Mouse (Mus musculus) limb, embryonic 14.5 days (tissue): Measurements from ENCODE around the gene Galc. TPM values are rescaled to one million over a fixed set of nuclear protein-coding genes. Genes with fewer than 3 reads are reported as not detected.

Experiments used
- ATAC-seq: fragments of 200-750 bp; cut with Nextera tagmentation; 2 replicates; pipeline ENCODE4 v1.8.0; 2017; ENCODE audit warnings: low read depth, moderate number of reproducible peaks, moderate TSS enrichment; ENCODE audit not compliant: low FRiP score
- DNase-seq: peaks from one replicate; pipeline ENCODE4 v3.0.0-alpha.2; 2015; ENCODE audit warnings: low spot score
- H3K27ac ChIP-seq: fragments of 300-500 bp; sonication (generic); replicated peaks from 2 replicates; pipeline ENCODE4 v1.5.1; 2014; ENCODE audit warnings: low read depth, mild to moderate bottlenecking, low read length, moderate library complexity, mixed read lengths
- H3K27me3 ChIP-seq: fragments of 300-500 bp; sonication (generic); 2 replicates; pipeline ENCODE4 v1.6.1; 2014; ENCODE audit warnings: low read length, mixed read lengths; ENCODE audit not compliant: control insufficient read depth, insufficient read depth
- H3K36me3 ChIP-seq: fragments of 300-500 bp; sonication (generic); 2 replicates; pipeline ENCODE4 v1.6.1; 2014; ENCODE audit warnings: mild to moderate bottlenecking, low read length, moderate library complexity, mixed read lengths; ENCODE audit not compliant: control insufficient read depth, insufficient read depth
- H3K4me1 ChIP-seq: fragments of 300-500 bp; sonication (generic); 2 replicates; pipeline ENCODE4 v1.6.1; 2014; ENCODE audit warnings: antibody characterized with exemption, low read length, mixed read lengths; ENCODE audit not compliant: control insufficient read depth, insufficient read depth
- H3K4me2 ChIP-seq: fragments of 300-500 bp; sonication (generic); replicated peaks from 2 replicates; pipeline ENCODE4 v1.6.1; 2014; ENCODE audit warnings: low read depth, mild to moderate bottlenecking, low read length, moderate library complexity; ENCODE audit not compliant: severe bottlenecking
- H3K4me3 ChIP-seq: fragments of 300-500 bp; sonication (generic); replicated peaks from 2 replicates; pipeline ENCODE4 v1.5.1; 2014; ENCODE audit warnings: low read length
- H3K9ac ChIP-seq: fragments of 300-500 bp; sonication (generic); 2 replicates; pipeline ENCODE4 v1.6.1; 2014; ENCODE audit warnings: mild to moderate bottlenecking, low read depth, low read length, moderate library complexity; ENCODE audit not compliant: severe bottlenecking
- H3K9me3 ChIP-seq: fragments of 300-500 bp; sonication (generic); 2 replicates; pipeline ENCODE4 v1.6.1; 2016; ENCODE audit warnings: low read length; ENCODE audit not compliant: control insufficient read depth
- POLR2A ChIP-seq: fragments of 200-500 bp; IDR thresholded peaks from 2 replicates; pipeline ENCODE4 v1.8.0; 2012; ENCODE audit warnings: inconsistent platforms, mild to moderate bottlenecking, moderate library complexity, borderline replicate concordance; ENCODE audit not compliant: insufficient read depth, insufficient read length; ENCODE audit errors: extremely low read depth
- WGBS: fragments of 180-500 bp; shearing (Covaris S2); extraction: QIAGEN DNeasy Blood & Tissue Kit; methylation state at CpG from one replicate; pipeline ENCODE4 v1.1.7; 2014; 5-methylcytosine and 5-hydroxymethylcytosine counted together
- polyA plus RNA-seq, 2 experiments: library from polyadenylated mRNA; depleted of rRNA in 1 of 2; stranded (reverse) in 1 of 2; unstranded in 1 of 2; fragments of >200 nt; fragmentation: Nextera tagmentation in 1 of 2; extraction: Ambion mirVana in 1 of 2; gene quantifications; 2 replicates each; pipeline versions ENCODE4 v1.2.1 to v1.2.3; 2012 to 2014

Gene Galc
- polyA plus RNA-seq, 2 experiments = 7.2 to 14.4 TPM

DNA sequence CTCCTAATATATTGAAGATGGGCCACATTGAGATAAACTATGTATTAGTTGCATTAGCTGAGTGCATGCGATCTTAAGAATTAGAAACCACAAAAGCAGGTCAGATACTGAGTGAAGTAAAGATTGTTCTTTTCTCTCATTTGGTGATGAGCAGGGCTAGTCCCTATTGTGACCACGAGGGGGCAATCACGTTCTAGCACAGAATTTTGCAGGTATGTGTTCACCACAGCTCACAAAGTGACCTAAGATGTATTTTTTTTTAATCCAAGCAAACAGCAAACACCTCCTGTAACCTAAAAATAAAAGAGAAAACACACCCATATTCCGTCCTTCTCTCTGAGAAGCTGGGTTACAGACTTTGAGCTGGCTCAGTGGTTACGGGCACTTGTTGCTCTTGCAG is 21.3 kb upstream of the Galc start:
- Histone ChIP-seq H3K27ac (no peak overlapping the region), H3K36me3 (no peaks in the 10 kb centered on the region), H3K4me1 (no peaks in the 10 kb centered on the region), H3K27me3 (no peaks in the 10 kb centered on the region), H3K4me3 (no peak overlapping the region), H3K9ac (no peak overlapping the region), H3K4me2 (no peak overlapping the region), H3K9me3 (no peaks in the 10 kb centered on the region)
- TF ChIP-seq POLR2A = no peak
- DNase-seq (peak; percentile 63), ATAC-seq (no peak)
- 33% methylated on average over 5 of the region's 5 CpGs for WGBS

- no peak for DNase-seq
- Histone ChIP-seq H3K4me1 (0 out of 2 replicates have a peak, but pooled peaks cover 3% of the 10 kb centered on the region), H3K4me2 (no peak overlapping the region), H3K9me3 (no peaks in the 10 kb centered on the region), H3K4me3 (no peak overlapping the region), H3K27ac (no peak overlapping the region), H3K9ac (no peak overlapping the region), H3K36me3 (no peaks in the 10 kb centered on the region), H3K27me3 (no peaks in the 10 kb centered on the region)
- no peak for ATAC-seq
- no peak for TF ChIP-seq POLR2A
- WGBS = 73% methylated on average over 7 of the region's 7 CpGs
Measured at GRCm38 (mm10) chr12:98272433-98272832, 13.2 kb upstream of the Galc start.

DNA sequence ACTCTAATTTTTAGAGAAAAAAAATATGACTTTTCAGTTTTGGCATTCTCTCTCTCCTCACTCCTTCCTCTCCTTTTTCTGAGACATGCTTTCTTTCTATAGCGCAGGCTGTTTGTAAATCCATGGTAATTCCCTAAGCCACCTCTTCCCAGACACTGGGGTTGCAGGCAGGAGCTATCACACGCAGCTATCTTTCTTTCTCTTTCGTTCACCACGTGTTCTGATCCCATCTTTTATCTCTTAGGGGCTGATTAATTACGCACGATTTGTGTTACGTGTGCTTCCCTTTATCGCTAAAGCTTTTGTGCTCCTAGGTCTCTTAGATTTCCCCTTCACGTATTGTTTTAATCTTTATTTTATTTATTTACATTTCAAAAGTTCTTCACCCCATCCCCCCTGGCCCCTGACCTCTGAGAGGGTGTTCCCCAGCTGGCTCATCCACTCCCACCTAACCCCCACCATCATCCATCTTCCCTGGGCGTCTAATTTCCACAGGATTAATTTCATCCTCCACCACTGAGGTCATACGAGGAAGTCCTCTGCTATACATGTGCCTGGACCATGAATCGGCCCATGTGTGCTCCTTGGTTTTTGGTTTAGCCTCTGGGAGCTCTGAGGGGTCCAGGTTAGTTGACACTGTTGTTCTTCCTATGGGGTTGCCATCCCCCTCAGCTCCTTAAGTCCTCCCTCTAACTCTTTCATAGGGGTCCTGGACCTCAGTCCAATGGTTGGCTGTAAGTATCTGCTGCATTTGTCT is 11.7 kb upstream of the Galc start:
- DNase-seq (no peak), ATAC-seq (no peak)
- no peaks in the 10 kb centered on the region for H3K9me3 ChIP-seq
- no peak overlapping the region for H3K4me3 ChIP-seq
- no peaks in the 10 kb centered on the region for H3K27me3 ChIP-seq
- no peaks in the 10 kb centered on the region for H3K36me3 ChIP-seq
- no peak overlapping the region for H3K9ac ChIP-seq
- H3K27ac ChIP-seq = no peak overlapping the region
- 63% methylated on average over 12 of the region's 12 CpGs for WGBS
- no peak for TF ChIP-seq POLR2A
- H3K4me2 ChIP-seq = no peak overlapping the region
- H3K4me1 ChIP-seq = 0 out of 2 replicates have a peak, but pooled peaks cover 3% of the 10 kb centered on the region

DNA sequence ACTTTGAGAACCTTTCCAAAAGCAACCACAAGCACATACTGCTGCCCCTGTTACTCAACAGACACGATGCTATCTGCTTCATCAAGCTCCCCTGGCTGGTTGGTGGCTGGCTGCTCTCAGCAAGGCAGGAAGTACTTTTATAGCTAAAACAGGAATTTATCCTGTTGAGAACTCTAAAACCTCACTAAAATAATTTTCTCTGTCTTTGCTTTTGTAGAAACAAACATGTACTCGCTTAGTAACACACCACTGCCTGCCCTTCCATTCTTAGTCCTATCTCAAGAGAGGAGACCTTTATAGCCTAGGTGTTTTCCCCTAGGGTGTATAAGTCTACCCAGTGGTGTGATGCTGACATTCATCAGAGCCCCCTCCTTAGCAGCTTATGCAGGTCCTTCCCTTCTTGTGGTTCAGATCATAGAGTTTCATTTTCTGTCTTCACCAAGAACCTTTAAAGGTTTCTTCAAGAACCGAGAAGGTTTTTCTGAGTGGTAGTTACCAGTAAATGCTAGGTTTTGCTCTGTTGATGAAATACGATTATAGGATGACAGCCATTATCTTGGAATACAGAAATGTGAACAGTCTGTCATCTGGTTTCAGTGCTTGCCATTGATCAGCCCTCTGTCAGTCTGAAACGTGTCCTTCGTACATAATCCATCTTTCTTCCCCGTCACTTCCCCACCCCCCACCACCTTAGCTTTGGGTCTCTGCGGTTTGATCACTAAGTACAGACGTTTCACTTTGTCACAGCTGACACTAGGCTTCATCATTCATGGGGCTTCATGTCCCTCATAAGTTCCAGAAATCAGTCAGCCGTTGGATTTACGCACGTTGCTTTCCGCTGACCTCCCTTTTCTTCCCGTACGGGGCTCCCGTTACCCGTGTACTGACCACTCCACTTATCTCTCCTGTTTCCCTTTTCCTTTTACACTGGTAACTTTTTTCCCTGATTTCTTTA is 10.8 kb upstream of the Galc start:
- 53% methylated on average over 17 of the region's 17 CpGs for WGBS
- no peak overlapping the region for H3K4me2 ChIP-seq

More for the DNA sequence above, 10.8 kb upstream of the Galc start:
- no peak overlapping the region for H3K4me3 ChIP-seq
- H3K4me1 ChIP-seq = 0 out of 2 replicates have a peak, but pooled peaks cover 3% of the 10 kb centered on the region
- H3K27me3 ChIP-seq = no peaks in the 10 kb centered on the region
- no peak overlapping the region for H3K9ac ChIP-seq
- no peak for DNase-seq
- no peak for ATAC-seq
- no peak overlapping the region for H3K27ac ChIP-seq
- no peaks in the 10 kb centered on the region for H3K9me3 ChIP-seq
- no peak for TF ChIP-seq POLR2A
- no peaks in the 10 kb centered on the region for H3K36me3 ChIP-seq
